Mouse (Mus musculus): ENCODE results near the gene Uaca. TPM values are rescaled to one million over a fixed set of nuclear protein-coding genes. Genes with fewer than 3 reads are reported as not detected.
A peak's percentile ranks its signal among the peaks of the same experiment; 100 is the strongest.

Gene Uaca
- polyA plus RNA-seq, 1 experiment from 2014 or later = 19.2 TPM

DNA sequence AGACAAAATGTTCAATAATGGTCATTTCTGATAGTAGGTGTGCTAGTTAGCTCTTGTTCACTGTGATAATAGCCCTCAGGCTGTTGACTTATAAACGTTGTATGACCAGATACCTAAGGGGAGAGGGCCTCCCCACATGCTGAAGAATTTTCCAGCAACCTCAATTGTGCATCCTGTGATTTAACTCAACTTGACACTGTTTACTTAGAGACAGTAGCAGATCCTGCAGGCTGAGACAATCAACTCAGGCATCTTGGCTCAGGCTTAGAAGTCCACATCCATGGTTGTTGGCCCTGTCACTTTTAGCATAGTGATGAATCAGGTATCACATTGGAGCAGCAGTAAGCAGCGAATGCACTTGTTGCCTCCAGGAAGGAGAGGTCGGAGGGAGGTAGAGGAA is 35.7 kb downstream of the Uaca start:
- Histone ChIP-seq H3K9ac (ENCODE audit: low read depth, low read length) (no peak overlapping the region), H3K27me3 (ENCODE audit: control insufficient read depth, insufficient read depth, low read length) (no peaks in the 10 kb centered on the region), H3K4me2 (no peak overlapping the region), H3K36me3 (ENCODE audit: control insufficient read depth, insufficient read depth, low read length) (no peaks in the 10 kb centered on the region), H3K4me3 (ENCODE audit: low read depth, low read length) (no peak overlapping the region), H3K4me1 (ENCODE audit: control insufficient read depth, insufficient read depth, low read length) (peaks cover 3% of the 10 kb centered on the region), H3K9me3 (replicated peaks; ENCODE audit: control insufficient read depth, low read length) (no peaks in the 10 kb centered on the region), H3K27ac (ENCODE audit: low read depth, low read length) (no peak overlapping the region)
- ATAC-seq (replicated peaks; ENCODE audit: insufficient number of reproducible peaks, low FRiP score, low TSS enrichment) = no peak
- WGBS (ENCODE audit: insufficient replicate concordance) = 45% methylated on average over 3 of the region's 3 CpGs

DNA sequence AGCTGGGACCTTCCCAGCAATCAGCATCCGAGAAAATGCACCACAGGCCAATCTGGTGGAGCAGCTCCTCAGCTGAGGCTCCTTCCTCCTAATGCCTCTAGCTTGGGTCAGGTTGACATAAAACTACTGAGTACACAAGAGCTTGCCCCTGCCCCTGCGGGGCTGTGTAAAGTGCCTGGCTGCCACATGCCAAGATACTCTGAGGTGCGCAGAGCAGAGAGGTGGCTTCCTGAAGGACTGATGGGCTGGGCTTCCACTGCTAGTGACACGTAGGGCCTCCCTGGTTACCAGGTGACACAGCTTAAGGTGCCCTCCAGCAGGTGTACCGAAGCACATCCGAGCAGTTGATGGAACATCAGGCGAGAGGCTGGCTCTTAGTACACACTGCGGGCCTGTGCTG is 37.9 kb downstream of the Uaca start:
- no peak overlapping the region for H3K27ac ChIP-seq (ENCODE audit: low read depth, low read length)

DNA sequence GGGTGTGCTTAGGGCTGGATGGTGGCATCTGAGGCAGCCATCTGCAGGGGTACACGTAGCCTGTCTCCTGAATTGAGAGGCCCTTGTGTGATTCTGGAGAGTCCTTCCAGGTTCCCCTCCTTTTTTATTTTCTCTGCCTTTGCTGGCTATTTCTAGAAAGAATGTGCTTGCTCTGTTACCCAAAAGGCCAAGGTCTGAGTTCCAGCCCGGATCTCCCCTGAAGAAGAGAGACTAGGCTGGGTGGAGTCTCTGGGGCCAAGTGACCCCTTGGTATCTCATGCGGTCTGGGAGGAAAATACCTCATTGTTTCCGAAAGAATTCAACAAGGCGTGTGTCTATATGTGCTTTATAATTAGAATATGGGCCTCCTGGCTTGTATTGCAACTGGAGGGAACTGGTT is 41.8 kb downstream of the Uaca start:
- peaks cover 32% of the 10 kb centered on the region for H3K4me1 ChIP-seq (ENCODE audit: control insufficient read depth, insufficient read depth, low read length)
- 51% methylated on average over 5 of the region's 5 CpGs for WGBS (ENCODE audit: insufficient replicate concordance)
- no peak overlapping the region for H3K4me3 ChIP-seq (ENCODE audit: low read depth, low read length)
- H3K36me3 ChIP-seq (ENCODE audit: control insufficient read depth, insufficient read depth, low read length) = no peaks in the 10 kb centered on the region
- no peak overlapping the region for H3K4me2 ChIP-seq
- peak overlapping the region; percentile 86 for H3K27ac ChIP-seq (ENCODE audit: low read depth, low read length)
- no peaks in the 10 kb centered on the region for H3K9me3 ChIP-seq (replicated peaks; ENCODE audit: control insufficient read depth, low read length)
- no peaks in the 10 kb centered on the region for H3K27me3 ChIP-seq (ENCODE audit: control insufficient read depth, insufficient read depth, low read length)
- no peak for ATAC-seq (replicated peaks; ENCODE audit: insufficient number of reproducible peaks, low FRiP score, low TSS enrichment)
- H3K9ac ChIP-seq (ENCODE audit: low read depth, low read length) = 0 out of 2 replicates have a peak overlapping the region, but pooled peaks have one; percentile 28

More for the DNA sequence above, 37.9 kb downstream of the Uaca start:
- no peak for ATAC-seq (replicated peaks; ENCODE audit: insufficient number of reproducible peaks, low FRiP score, low TSS enrichment)
- 87% methylated on average over 8 of the region's 8 CpGs for WGBS (ENCODE audit: insufficient replicate concordance)
- H3K27me3 ChIP-seq (ENCODE audit: control insufficient read depth, insufficient read depth, low read length) = no peaks in the 10 kb centered on the region
- no peaks in the 10 kb centered on the region for H3K36me3 ChIP-seq (ENCODE audit: control insufficient read depth, insufficient read depth, low read length)
- H3K9ac ChIP-seq (ENCODE audit: low read depth, low read length) = no peak overlapping the region
- H3K4me2 ChIP-seq = no peak overlapping the region
- no peak overlapping the region for H3K4me3 ChIP-seq (ENCODE audit: low read depth, low read length)
- H3K9me3 ChIP-seq (replicated peaks; ENCODE audit: control insufficient read depth, low read length) = no peaks in the 10 kb centered on the region
- peaks cover 20% of the 10 kb centered on the region for H3K4me1 ChIP-seq (ENCODE audit: control insufficient read depth, insufficient read depth, low read length)

DNA sequence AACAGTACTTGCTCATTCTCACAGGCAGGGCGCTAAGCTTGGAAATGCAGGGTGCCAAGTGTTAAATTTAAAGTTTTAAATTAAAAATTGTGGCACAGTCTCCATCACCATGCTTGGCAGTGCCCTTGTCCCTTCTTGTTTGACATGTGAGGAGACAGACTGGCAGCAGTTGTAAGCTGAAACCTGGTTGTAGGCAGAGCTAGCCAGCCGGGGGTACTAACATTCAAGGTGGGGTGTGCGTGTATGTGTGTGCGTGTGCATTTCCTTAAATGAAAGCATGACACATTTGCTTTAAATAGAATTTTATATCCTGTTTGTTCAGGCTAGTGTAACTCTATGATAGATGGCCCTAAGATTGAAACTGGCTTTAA is 42.7 kb downstream of the Uaca start:
- no peaks in the 10 kb centered on the region for H3K9me3 ChIP-seq (replicated peaks; ENCODE audit: control insufficient read depth, low read length)
- H3K9ac ChIP-seq (ENCODE audit: low read depth, low read length) = no peak overlapping the region
- peak overlapping the region; percentile 71 for H3K4me2 ChIP-seq
- WGBS (ENCODE audit: insufficient replicate concordance) = 68% methylated on average over 4 of the region's 4 CpGs
- H3K4me3 ChIP-seq (ENCODE audit: low read depth, low read length) = no peak overlapping the region
- ATAC-seq (replicated peaks; ENCODE audit: insufficient number of reproducible peaks, low FRiP score, low TSS enrichment) = no peak
- H3K4me1 ChIP-seq (ENCODE audit: control insufficient read depth, insufficient read depth, low read length) = peaks cover 37% of the 10 kb centered on the region
- no peaks in the 10 kb centered on the region for H3K36me3 ChIP-seq (ENCODE audit: control insufficient read depth, insufficient read depth, low read length)
- peak overlapping the region; percentile 86 for H3K27ac ChIP-seq (ENCODE audit: low read depth, low read length)
- H3K27me3 ChIP-seq (ENCODE audit: control insufficient read depth, insufficient read depth, low read length) = no peaks in the 10 kb centered on the region

- Histone ChIP-seq H3K27ac (ENCODE audit: low read depth, low read length) (peak overlapping the region; percentile 86), H3K4me1 (ENCODE audit: control insufficient read depth, insufficient read depth, low read length) (peaks cover 37% of the 10 kb centered on the region), H3K36me3 (ENCODE audit: control insufficient read depth, insufficient read depth, low read length) (no peaks in the 10 kb centered on the region), H3K9ac (ENCODE audit: low read depth, low read length) (peak overlapping the region; percentile 68), H3K9me3 (replicated peaks; ENCODE audit: control insufficient read depth, low read length) (no peaks in the 10 kb centered on the region), H3K27me3 (ENCODE audit: control insufficient read depth, insufficient read depth, low read length) (no peaks in the 10 kb centered on the region), H3K4me3 (ENCODE audit: low read depth, low read length) (peak overlapping the region; percentile 38), H3K4me2 (peak overlapping the region; percentile 71)
- 0 out of 2 replicates have a peak, but pooled peaks have one; percentile 26 for ATAC-seq (replicated peaks; ENCODE audit: insufficient number of reproducible peaks, low FRiP score, low TSS enrichment)
- WGBS (ENCODE audit: insufficient replicate concordance) = 23% methylated on average over 20 of the region's 20 CpGs
Measured at GRCm38 (mm10) chr9:60837449-60838141, 43.3 kb downstream of the Uaca start.

DNA sequence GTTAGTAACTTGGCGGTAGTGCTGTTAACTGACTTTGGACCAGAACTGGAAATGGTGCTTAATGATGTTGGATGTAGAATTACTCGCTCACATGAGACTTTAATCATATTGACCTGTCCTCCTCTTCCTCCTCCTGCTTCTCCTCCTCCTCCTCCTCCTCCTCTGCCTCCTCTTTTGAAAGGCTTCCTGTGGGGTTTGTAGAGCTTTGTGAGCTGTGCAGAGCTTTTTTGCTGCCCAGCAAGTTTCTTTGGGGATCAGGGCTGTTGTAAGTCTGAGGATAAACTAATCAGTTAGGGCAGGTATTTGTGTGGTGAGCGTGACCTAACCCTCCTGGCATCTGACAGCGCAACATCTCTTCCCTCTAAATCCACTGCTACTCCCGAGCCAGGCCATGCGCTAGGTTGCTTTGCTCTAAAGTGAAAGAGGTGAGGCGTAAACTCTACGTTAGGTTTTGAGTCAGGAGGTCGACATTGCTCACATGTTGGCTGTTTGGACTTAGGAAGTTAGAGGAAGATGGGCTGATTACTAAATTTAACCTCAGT is 44.1 kb downstream of the Uaca start:
- Histone ChIP-seq H3K27ac (ENCODE audit: low read depth, low read length) (peak overlapping the region; percentile 86), H3K4me1 (ENCODE audit: control insufficient read depth, insufficient read depth, low read length) (peaks cover 37% of the 10 kb centered on the region), H3K4me3 (ENCODE audit: low read depth, low read length) (peak overlapping the region; percentile 38; the same call in 1 of the 2 replicates), H3K4me2 (peak overlapping the region; percentile 71), H3K9ac (ENCODE audit: low read depth, low read length) (peak overlapping the region; percentile 43; the same call in 1 of the 2 replicates), H3K9me3 (replicated peaks; ENCODE audit: control insufficient read depth, low read length) (no peaks in the 10 kb centered on the region), H3K27me3 (ENCODE audit: control insufficient read depth, insufficient read depth, low read length) (no peaks in the 10 kb centered on the region), H3K36me3 (ENCODE audit: control insufficient read depth, insufficient read depth, low read length) (no peaks in the 10 kb centered on the region)
- no peak for ATAC-seq (replicated peaks; ENCODE audit: insufficient number of reproducible peaks, low FRiP score, low TSS enrichment)
- WGBS (ENCODE audit: insufficient replicate concordance) = 45% methylated on average over 9 of the region's 9 CpGs

GRCm38 (mm10) chr9:60841393-60841792 is 47.1 kb downstream of the Uaca start:
- no peaks in the 10 kb centered on the region for H3K27me3 ChIP-seq (ENCODE audit: control insufficient read depth, insufficient read depth, low read length)
- peaks cover 34% of the 10 kb centered on the region for H3K4me1 ChIP-seq (ENCODE audit: control insufficient read depth, insufficient read depth, low read length)
- H3K4me3 ChIP-seq (ENCODE audit: low read depth, low read length) = no peak overlapping the region
- H3K9me3 ChIP-seq (replicated peaks; ENCODE audit: control insufficient read depth, low read length) = no peaks in the 10 kb centered on the region
- no peak overlapping the region for H3K9ac ChIP-seq (ENCODE audit: low read depth, low read length)
- no peak for ATAC-seq (replicated peaks; ENCODE audit: insufficient number of reproducible peaks, low FRiP score, low TSS enrichment)
- H3K4me2 ChIP-seq = no peak overlapping the region
- WGBS (ENCODE audit: insufficient replicate concordance) = 36% methylated on average over 5 of the region's 5 CpGs
- H3K36me3 ChIP-seq (ENCODE audit: control insufficient read depth, insufficient read depth, low read length) = no peaks in the 10 kb centered on the region
- no peak overlapping the region for H3K27ac ChIP-seq (ENCODE audit: low read depth, low read length)

- no peak for ATAC-seq (replicated peaks; ENCODE audit: insufficient number of reproducible peaks, low FRiP score, low TSS enrichment)
- Histone ChIP-seq H3K4me1 (ENCODE audit: control insufficient read depth, insufficient read depth, low read length) (peaks cover 13% of the 10 kb centered on the region), H3K9me3 (replicated peaks; ENCODE audit: control insufficient read depth, low read length) (no peaks in the 10 kb centered on the region), H3K36me3 (ENCODE audit: control insufficient read depth, insufficient read depth, low read length) (no peaks in the 10 kb centered on the region), H3K27ac (ENCODE audit: low read depth, low read length) (peak overlapping the region; percentile 41; the same call in 1 of the 2 replicates), H3K9ac (ENCODE audit: low read depth, low read length) (no peak overlapping the region), H3K4me2 (peak overlapping the region; percentile 25), H3K27me3 (ENCODE audit: control insufficient read depth, insufficient read depth, low read length) (no peaks in the 10 kb centered on the region), H3K4me3 (ENCODE audit: low read depth, low read length) (no peak overlapping the region)
- 58% methylated on average over 6 of the region's 6 CpGs for WGBS (ENCODE audit: insufficient replicate concordance)
Measured at GRCm38 (mm10) chr9:60843415-60844076, 49.2 kb downstream of the Uaca start.
